Mouse (Mus musculus): ENCODE results near the gene N4bp1. TPM values are rescaled to one million over a fixed set of nuclear protein-coding genes. Genes with fewer than 3 reads are reported as not detected.

Gene N4bp1
- polyA plus RNA-seq, 1 experiment from 2014 or later = 10.9 TPM

- Histone ChIP-seq H3K4me3 (no peak overlapping the region), H3K9me3 (no peaks in the 10 kb centered on the region), H3K36me3 (no peaks in the 10 kb centered on the region), H3K4me1 (peaks cover 41% of the 10 kb centered on the region), H3K4me2 (replicated peaks) (no peak overlapping the region), H3K27ac (replicated peaks) (no peak overlapping the region), H3K27me3 (no peaks in the 10 kb centered on the region), H3K9ac (replicated peaks) (no peak overlapping the region)
- 97% methylated on average over 2 of the region's 2 CpGs for WGBS
- ATAC-seq (replicated peaks) = no peak
These were observed 13.6 kb downstream of the N4bp1 start for GRCm38 (mm10) chr8:86871421-86871820.

- H3K27me3 ChIP-seq = no peaks in the 10 kb centered on the region
- H3K27ac ChIP-seq (replicated peaks) = no peak overlapping the region
- no peak overlapping the region for H3K9ac ChIP-seq (replicated peaks)
- H3K4me2 ChIP-seq (replicated peaks) = no peak overlapping the region
- no peaks in the 10 kb centered on the region for H3K36me3 ChIP-seq
- no peaks in the 10 kb centered on the region for H3K9me3 ChIP-seq
- H3K4me3 ChIP-seq = no peak overlapping the region
- 75% methylated on average over 2 of the region's 2 CpGs for WGBS
- peaks cover 40% of the 10 kb centered on the region for H3K4me1 ChIP-seq
- ATAC-seq (replicated peaks) = no peak
These were observed 14.3 kb downstream of the N4bp1 start for GRCm38 (mm10) chr8:86870771-86871170.

- Histone ChIP-seq H3K9ac (replicated peaks) (no peak overlapping the region), H3K27ac (replicated peaks) (no peak overlapping the region), H3K9me3 (no peaks in the 10 kb centered on the region), H3K4me3 (no peak overlapping the region), H3K4me1 (peaks cover 18% of the 10 kb centered on the region), H3K27me3 (no peaks in the 10 kb centered on the region), H3K36me3 (no peaks in the 10 kb centered on the region), H3K4me2 (replicated peaks) (no peak overlapping the region)
- 93% methylated on average over 3 of the region's 3 CpGs for WGBS
- ATAC-seq (replicated peaks) = no peak
These were observed 17.0 kb downstream of the N4bp1 start for GRCm38 (mm10) chr8:86868041-86868440.

DNA sequence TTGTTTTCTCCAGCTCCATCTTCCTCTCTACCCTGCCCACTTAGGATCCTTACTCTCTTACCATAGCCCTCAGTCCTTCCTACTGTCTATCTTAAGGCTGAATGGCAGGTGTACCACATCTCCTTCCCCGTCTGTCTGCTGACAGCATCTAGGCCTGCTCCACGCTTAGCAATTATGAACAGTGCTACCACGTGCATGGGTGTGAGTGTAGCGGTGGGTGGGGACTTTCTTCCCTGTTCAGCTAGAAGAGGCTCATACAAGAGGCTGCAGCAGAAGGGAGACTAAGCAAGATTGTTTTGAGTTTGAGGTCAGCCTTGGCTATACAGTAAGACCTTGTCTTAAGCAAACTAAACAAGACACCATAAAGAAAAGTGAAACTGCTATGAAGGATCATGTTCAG is 20.3 kb downstream of the N4bp1 start:
- no peak overlapping the region for H3K9ac ChIP-seq (replicated peaks)
- H3K4me1 ChIP-seq = no peaks in the 10 kb centered on the region
- ATAC-seq (replicated peaks) = no peak
- no peak overlapping the region for H3K27ac ChIP-seq (replicated peaks)
- no peak overlapping the region for H3K4me3 ChIP-seq
- no peaks in the 10 kb centered on the region for H3K9me3 ChIP-seq
- 85% methylated on average over 4 of the region's 4 CpGs for WGBS
- H3K27me3 ChIP-seq = no peaks in the 10 kb centered on the region
- peaks cover 14% of the 10 kb centered on the region; the same call in 1 of the 2 replicates for H3K36me3 ChIP-seq
- H3K4me2 ChIP-seq (replicated peaks) = no peak overlapping the region

GRCm38 (mm10) chr8:86862837-86863236 is 22.2 kb downstream of the N4bp1 start:
- Histone ChIP-seq H3K4me2 (replicated peaks) (no peak overlapping the region), H3K4me1 (no peaks in the 10 kb centered on the region), H3K4me3 (no peak overlapping the region), H3K9me3 (no peaks in the 10 kb centered on the region), H3K36me3 (peaks cover 14% of the 10 kb centered on the region; the same call in 1 of the 2 replicates), H3K9ac (replicated peaks) (no peak overlapping the region), H3K27ac (replicated peaks) (no peak overlapping the region), H3K27me3 (no peaks in the 10 kb centered on the region)
- ATAC-seq (replicated peaks) = no peak
- 90% methylated on average over 4 of the region's 4 CpGs for WGBS

DNA sequence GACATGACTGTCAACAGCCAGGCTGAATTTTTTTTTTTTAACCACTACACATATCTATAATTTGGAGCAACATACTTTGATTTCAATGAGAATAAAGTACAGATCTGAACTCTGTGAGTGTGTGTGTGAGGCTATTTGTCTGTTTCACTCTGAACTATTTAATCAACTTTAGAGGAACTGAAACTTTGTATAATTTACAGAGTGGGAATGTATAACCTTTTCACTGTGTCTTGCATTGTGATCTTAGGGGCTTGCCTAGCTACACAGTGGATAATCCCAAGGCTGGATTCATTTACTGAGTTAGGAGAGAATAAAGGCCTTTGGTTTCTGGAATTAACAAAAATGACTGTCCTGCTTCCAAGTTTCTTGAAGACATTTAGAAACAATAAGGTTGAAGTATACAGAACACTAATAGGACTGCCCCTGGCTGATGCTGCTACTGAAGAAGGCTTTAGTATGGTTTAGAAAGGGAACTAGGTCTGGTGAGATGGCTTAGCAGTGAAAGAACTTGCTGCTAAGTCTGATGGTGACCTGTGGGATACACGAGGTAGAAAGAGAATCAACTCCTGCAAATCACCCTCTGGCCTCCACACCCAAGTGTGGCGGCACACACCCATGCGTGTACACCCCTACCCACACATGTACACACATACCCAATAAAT is 22.8 kb downstream of the N4bp1 start:
- H3K9me3 ChIP-seq = no peaks in the 10 kb centered on the region
- no peak overlapping the region for H3K9ac ChIP-seq (replicated peaks)
- H3K27ac ChIP-seq (replicated peaks) = no peak overlapping the region
- H3K27me3 ChIP-seq = no peaks in the 10 kb centered on the region
- H3K4me2 ChIP-seq (replicated peaks) = no peak overlapping the region
- no peak for ATAC-seq (replicated peaks)
- no peaks in the 10 kb centered on the region for H3K4me1 ChIP-seq
- peaks cover 14% of the 10 kb centered on the region; the same call in 1 of the 2 replicates for H3K36me3 ChIP-seq
- no peak overlapping the region for H3K4me3 ChIP-seq
- WGBS = 84% methylated on average over 3 of the region's 3 CpGs

- Histone ChIP-seq H3K9me3 (no peaks in the 10 kb centered on the region), H3K4me3 (no peak overlapping the region), H3K36me3 (peaks cover 14% of the 10 kb centered on the region; the same call in 1 of the 2 replicates), H3K4me1 (no peaks in the 10 kb centered on the region), H3K9ac (replicated peaks) (no peak overlapping the region), H3K27ac (replicated peaks) (no peak overlapping the region), H3K27me3 (no peaks in the 10 kb centered on the region), H3K4me2 (replicated peaks) (no peak overlapping the region)
- ATAC-seq (replicated peaks) = no peak
- WGBS = 85% methylated on average over 7 of the region's 7 CpGs
These were observed 23.5 kb downstream of the N4bp1 start for GRCm38 (mm10) chr8:86861516-86861915.

DNA sequence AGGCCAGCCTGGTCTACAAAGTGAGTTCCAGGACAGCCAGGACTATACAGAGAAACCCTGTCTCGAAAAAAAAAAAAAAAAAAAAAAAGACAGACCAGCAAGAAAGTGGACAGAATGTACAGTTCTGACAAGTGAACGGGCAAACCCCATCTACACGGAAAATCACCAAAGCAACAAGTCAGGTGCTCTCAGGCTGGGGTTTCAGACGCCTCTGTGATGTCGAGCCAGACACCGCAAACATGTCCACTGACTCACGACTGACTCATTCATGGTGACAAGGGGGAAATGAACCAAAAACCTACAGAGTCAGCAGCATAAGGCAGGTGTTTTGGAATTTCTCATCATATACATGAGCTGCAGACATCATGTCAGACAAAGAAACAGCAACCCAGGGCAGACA is 28.8 kb downstream of the N4bp1 start:
- peaks cover 15% of the 10 kb centered on the region for H3K4me1 ChIP-seq
- no peak overlapping the region for H3K9ac ChIP-seq (replicated peaks)
- H3K4me2 ChIP-seq (replicated peaks) = no peak overlapping the region
- no peak for ATAC-seq (replicated peaks)
- WGBS = 81% methylated on average over 7 of the region's 7 CpGs
- H3K27ac ChIP-seq (replicated peaks) = no peak overlapping the region
- H3K9me3 ChIP-seq = no peaks in the 10 kb centered on the region
- no peak overlapping the region for H3K4me3 ChIP-seq
- H3K27me3 ChIP-seq = no peaks in the 10 kb centered on the region
- H3K36me3 ChIP-seq = peaks cover 10% of the 10 kb centered on the region; the same call in 1 of the 2 replicates

GRCm38 (mm10) chr8:86854686-86855085 is 30.4 kb downstream of the N4bp1 start:
- Histone ChIP-seq H3K9ac (replicated peaks) (no peak overlapping the region), H3K9me3 (no peaks in the 10 kb centered on the region), H3K4me2 (replicated peaks) (no peak overlapping the region), H3K36me3 (no peaks in the 10 kb centered on the region), H3K4me1 (peaks cover 15% of the 10 kb centered on the region), H3K4me3 (no peak overlapping the region), H3K27ac (replicated peaks) (no peak overlapping the region; the same call in 1 of the 2 replicates), H3K27me3 (no peaks in the 10 kb centered on the region)
- no peak for ATAC-seq (replicated peaks)
- WGBS = 40% methylated on average over 11 of the region's 11 CpGs

GRCm38 (mm10) chr8:86853989-86854373 is 31.1 kb downstream of the N4bp1 start:
- Histone ChIP-seq H3K36me3 (no peaks in the 10 kb centered on the region), H3K4me1 (peaks cover 15% of the 10 kb centered on the region), H3K9ac (replicated peaks) (no peak overlapping the region), H3K27me3 (no peaks in the 10 kb centered on the region), H3K27ac (replicated peaks) (no peak overlapping the region), H3K9me3 (no peaks in the 10 kb centered on the region), H3K4me2 (replicated peaks) (no peak overlapping the region), H3K4me3 (no peak overlapping the region)
- no peak for ATAC-seq (replicated peaks)
- 72% methylated on average over 2 of the region's 2 CpGs for WGBS

DNA sequence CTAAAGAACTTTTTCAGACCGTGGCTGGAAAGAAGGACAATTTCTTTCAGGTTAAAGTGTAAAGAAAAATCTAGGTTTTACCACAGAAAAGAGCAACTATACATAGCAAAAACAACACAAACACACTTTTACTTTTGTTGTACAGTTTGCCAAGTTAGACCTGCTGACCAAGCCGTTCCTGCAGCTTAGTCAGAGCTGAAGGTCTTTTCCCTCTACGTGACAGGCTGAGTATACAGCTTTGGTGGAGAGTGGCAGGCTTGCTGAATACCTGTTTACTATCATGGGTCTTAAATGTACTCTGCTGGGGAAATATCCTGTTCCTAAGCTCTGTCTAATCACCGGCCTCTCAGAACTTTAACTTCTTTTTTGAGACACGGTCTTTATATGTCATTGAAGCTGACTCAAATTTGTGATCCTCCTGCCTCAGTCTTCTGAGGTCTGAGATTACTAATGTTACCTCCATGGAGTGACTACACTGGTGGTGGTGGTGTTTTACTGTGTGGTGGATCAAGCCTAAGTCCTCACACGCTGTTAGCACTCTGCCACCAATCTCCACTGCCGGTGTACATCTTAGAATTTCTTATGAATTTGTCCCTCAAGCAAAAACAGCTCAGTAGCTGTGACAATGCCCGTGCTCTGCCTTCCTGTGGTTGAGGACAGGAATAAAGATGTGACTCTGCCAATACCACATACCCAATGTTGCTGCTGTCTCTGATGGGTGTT is 31.6 kb downstream of the N4bp1 start:
- Histone ChIP-seq H3K4me1 (peaks cover 15% of the 10 kb centered on the region), H3K9ac (replicated peaks) (no peak overlapping the region), H3K27ac (replicated peaks) (no peak overlapping the region), H3K27me3 (no peaks in the 10 kb centered on the region), H3K36me3 (no peaks in the 10 kb centered on the region), H3K9me3 (no peaks in the 10 kb centered on the region), H3K4me2 (replicated peaks) (no peak overlapping the region), H3K4me3 (no peak overlapping the region)
- no peak for ATAC-seq (replicated peaks)
- 91% methylated on average over 8 of the region's 8 CpGs for WGBS

DNA sequence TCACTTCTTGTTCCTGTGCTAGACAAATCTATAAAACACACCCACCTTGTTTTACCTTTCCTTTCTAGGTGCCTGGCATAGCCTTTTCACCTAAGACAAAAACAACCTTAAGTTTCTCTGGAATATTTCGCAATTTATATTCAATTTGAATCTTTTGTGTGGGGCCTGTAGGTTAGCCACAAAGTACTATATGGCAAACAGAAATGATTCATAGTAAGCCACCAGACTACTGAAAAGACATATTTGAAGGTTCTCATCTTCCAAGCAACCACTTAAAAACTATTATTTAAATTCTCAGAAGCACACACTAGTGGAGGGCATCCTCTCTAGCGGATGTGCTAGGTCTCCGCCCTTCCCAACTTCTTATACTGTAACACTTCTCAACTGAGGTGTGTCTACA is 32.6 kb downstream of the N4bp1 start:
- H3K27me3 ChIP-seq = no peaks in the 10 kb centered on the region

More for the DNA sequence above, 32.6 kb downstream of the N4bp1 start:
- Histone ChIP-seq H3K27ac (replicated peaks) (no peak overlapping the region), H3K9me3 (no peaks in the 10 kb centered on the region), H3K4me3 (no peak overlapping the region), H3K4me2 (replicated peaks) (no peak overlapping the region), H3K4me1 (peaks cover 15% of the 10 kb centered on the region), H3K9ac (replicated peaks) (no peak overlapping the region), H3K36me3 (no peaks in the 10 kb centered on the region)
- no peak for ATAC-seq (replicated peaks)
- WGBS = 90% methylated on average over 3 of the region's 3 CpGs

Data from forebrain, embryonic 15.5 days (tissue).